Mouse (Mus musculus): ENCODE measurements around the gene Kif2c. TPM values are rescaled to one million over a fixed set of nuclear protein-coding genes. Genes with fewer than 3 reads are reported as not detected.
A peak's percentile ranks its signal among the peaks of the same experiment; 100 is the strongest.

The Kif2c gene
- 97.4 and 101 TPM in 2 replicates for polyA plus RNA-seq (2016; fragmentation: Nextera tagmentation; extraction: Ambion mirVana)

DNA sequence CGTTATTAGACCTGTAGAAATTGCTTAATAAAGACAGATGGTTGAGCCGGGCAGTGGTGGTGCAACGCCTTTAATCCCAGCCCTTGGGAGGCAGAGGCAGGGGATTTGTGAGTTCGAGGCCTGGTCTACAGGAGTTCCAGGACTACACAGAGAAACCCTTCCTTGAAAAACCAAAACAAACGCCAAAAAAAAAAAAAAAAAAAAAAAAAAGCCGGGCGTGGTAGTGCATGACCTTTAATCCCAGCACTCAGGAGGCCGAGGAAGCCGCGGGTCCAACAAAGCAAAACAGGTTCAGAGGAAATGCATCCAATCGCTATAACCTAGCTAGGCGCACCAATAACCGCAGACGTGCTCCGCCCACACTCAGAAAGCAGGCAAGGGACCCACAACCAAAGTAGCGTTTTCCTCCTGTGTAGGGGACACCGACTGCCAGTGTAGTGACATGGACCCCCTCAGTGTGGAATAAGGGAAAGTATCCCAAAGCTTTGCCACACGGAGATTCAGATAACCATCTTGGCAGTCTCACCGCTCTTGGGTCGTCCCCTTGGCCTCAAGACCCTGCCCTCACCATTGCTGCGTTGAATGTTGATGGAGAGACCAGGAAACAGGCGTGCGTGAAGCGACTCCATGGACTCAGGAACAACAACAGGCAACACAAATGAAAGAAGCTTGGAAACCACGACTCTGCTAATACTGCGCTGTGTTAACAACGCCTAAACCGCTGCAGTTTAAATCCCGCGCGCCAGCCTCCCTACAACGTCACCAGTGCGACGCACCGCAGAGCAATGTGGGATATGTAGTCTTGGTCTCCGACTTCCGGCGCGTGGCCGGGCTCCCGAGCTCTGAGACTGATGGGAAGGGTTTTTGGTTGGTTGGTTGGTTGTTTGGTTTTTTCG, at the start of gene Kif2c:
Gene Kif2c, minus strand, starts transcription at position 777 of the 896 bp plus-strand sequence.
- H3K27me3 ChIP-seq: 0 out of 2 replicates have a peak, but pooled peaks cover 10% of the 10 kb centered on the region
- H3K4me3 ChIP-seq (replicated peaks): peak within 1 kb of the TSS; percentile 72
- WGBS: 1% methylated on average over 42 of the region's 42 CpGs
- H3K9me3 ChIP-seq: no peaks in the 10 kb centered on the region
- peak within 1 kb of the TSS; percentile 56 for H3K4me2 ChIP-seq
- peak within 1 kb of the TSS; percentile 71 for H3K9ac ChIP-seq
- H3K36me3 ChIP-seq (replicated peaks): peaks cover 29% of the 10 kb centered on the region
- peaks cover 13% of the 10 kb centered on the region for H3K4me1 ChIP-seq
- H3K27ac ChIP-seq: peak within 1 kb of the TSS; percentile 75
- peak; percentile 97 for ATAC-seq (ENCODE audit: low FRiP score)

DNA sequence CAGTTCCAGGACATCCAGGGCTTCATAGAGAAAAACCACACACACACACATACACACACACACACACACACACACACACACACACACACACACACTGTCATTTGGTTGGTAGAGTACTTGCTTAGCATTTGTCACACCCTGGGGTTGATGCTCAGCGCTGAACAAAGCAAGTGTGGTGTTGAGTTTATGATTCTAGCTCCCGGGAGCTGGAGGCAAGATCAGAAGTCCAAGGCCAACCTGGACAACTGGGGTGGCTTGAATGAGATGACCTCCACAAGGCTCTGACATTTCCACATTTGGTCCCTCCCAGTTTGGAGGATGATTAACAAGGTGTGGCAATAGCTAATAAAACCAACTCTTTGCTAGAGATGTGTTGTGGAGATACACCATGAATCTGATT, 48.8 kb upstream of the Kif2c start:
- no peak overlapping the region for H3K27ac ChIP-seq
- H3K4me3 ChIP-seq (replicated peaks): no peak overlapping the region
- ATAC-seq (ENCODE audit: low FRiP score): no peak
- WGBS: 87% methylated on average over 2 of the region's 2 CpGs
- H3K9ac ChIP-seq: no peak overlapping the region
- no peak overlapping the region for H3K4me2 ChIP-seq
- no peaks in the 10 kb centered on the region for H3K4me1 ChIP-seq
- H3K36me3 ChIP-seq (replicated peaks): no peaks in the 10 kb centered on the region
- H3K27me3 ChIP-seq: 0 out of 2 replicates have a peak, but pooled peaks cover 6% of the 10 kb centered on the region
- H3K9me3 ChIP-seq: no peaks in the 10 kb centered on the region

DNA sequence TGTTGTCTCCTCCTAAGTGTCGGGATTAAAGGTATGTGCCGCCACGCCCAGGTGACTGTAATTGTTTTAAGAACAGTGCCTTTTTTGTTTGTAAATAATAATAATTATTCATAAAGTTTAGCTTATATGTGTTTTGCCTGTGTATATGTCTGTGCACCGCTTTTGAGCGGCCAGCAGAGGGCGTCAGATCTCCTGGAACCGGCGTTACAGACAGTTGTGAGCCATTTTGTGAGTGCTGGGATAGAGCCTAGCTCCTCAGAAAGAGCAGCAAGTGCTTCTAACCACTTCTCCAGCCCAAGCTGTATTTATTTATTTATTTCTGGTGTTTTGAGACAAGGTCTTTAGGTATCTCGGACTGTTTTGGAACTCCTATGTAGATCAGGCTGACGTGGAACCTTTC, 47.9 kb upstream of the Kif2c start:
- 45% methylated on average over 10 of the region's 10 CpGs for WGBS
- Histone ChIP-seq H3K36me3 (replicated peaks) (no peaks in the 10 kb centered on the region), H3K4me2 (no peak overlapping the region), H3K4me1 (no peaks in the 10 kb centered on the region), H3K4me3 (replicated peaks) (no peak overlapping the region), H3K27ac (no peak overlapping the region), H3K27me3 (0 out of 2 replicates have a peak, but pooled peaks cover 6% of the 10 kb centered on the region), H3K9ac (no peak overlapping the region), H3K9me3 (no peaks in the 10 kb centered on the region)
- no peak for ATAC-seq (ENCODE audit: low FRiP score)

DNA sequence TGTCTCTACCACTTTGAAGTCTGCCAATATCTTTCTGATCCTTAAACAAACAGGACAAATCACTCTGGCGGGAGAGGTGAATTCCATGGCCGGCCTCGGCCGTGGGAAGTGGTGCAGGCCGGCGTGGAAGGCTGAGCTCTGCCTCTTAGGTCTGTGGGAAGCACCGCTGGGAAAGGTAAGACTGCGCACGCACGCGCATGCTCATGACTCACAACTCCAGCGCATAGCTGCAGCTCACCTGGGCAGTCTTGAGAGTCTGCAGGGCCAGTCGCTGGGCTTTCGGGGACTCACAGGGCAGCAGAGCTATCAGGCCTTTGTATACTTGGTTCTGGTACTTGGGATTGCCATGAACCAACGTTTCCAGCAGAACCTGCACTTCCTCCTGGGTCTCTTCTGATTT, 47.2 kb upstream of the Kif2c start:
- no peak overlapping the region for H3K27ac ChIP-seq
- H3K36me3 ChIP-seq (replicated peaks): no peaks in the 10 kb centered on the region
- no peak for ATAC-seq (ENCODE audit: low FRiP score)
- H3K27me3 ChIP-seq: 0 out of 2 replicates have a peak, but pooled peaks cover 6% of the 10 kb centered on the region
- H3K4me3 ChIP-seq (replicated peaks): no peak overlapping the region
- WGBS: 77% methylated on average over 15 of the region's 15 CpGs
- H3K9ac ChIP-seq: no peak overlapping the region
- H3K9me3 ChIP-seq: no peaks in the 10 kb centered on the region
- no peak overlapping the region for H3K4me2 ChIP-seq
- H3K4me1 ChIP-seq: no peaks in the 10 kb centered on the region

DNA sequence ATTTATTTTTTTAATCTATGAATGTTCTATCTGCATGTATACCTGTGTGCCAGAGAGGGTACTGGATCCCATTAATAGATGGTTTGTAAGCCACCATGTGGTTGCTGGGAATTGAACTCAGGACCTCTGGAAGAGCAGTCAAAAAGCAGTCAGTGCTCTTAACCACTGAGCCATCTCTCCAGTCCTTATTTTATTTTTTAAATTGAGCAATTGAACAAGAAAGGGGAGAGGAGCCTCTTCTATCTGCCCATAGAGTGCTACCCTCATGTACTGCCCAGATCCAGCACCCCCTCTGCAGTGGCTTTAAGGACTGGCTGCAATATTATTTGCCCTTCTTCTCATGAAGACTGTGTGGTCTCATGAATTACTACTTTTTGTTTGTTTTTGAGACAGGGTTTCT, 42.8 kb upstream of the Kif2c start:
- Histone ChIP-seq H3K9ac (no peak overlapping the region), H3K4me3 (replicated peaks) (no peak overlapping the region), H3K27ac (no peak overlapping the region), H3K4me2 (no peak overlapping the region), H3K4me1 (no peaks in the 10 kb centered on the region), H3K27me3 (0 out of 2 replicates have a peak, but pooled peaks cover 8% of the 10 kb centered on the region), H3K36me3 (replicated peaks) (no peaks in the 10 kb centered on the region), H3K9me3 (no peaks in the 10 kb centered on the region)
- ATAC-seq (ENCODE audit: low FRiP score): no peak

DNA sequence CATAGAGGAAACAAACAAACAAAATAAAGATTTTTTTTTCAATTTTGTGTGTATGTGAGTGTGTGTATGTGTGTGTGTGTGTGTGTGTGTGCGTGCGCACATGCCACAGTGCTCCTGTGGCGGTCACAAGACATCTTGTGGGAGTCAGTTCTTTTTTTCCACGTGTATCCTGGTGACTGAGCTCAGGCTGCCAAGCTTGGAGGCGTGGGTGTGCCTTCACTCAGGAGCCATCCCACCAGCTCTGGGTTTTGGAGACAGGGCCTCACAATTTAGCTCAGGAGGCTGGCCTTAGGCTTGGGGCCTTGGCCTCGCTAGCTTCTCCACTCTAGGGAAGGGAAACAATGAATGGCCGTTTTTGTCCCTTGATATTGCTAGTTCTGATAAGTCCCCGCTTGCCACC, 41.7 kb upstream of the Kif2c start:
- Histone ChIP-seq H3K4me1 (no peaks in the 10 kb centered on the region), H3K4me2 (no peak overlapping the region), H3K36me3 (replicated peaks) (no peaks in the 10 kb centered on the region), H3K9ac (no peak overlapping the region), H3K4me3 (replicated peaks) (no peak overlapping the region), H3K27ac (no peak overlapping the region), H3K9me3 (no peaks in the 10 kb centered on the region), H3K27me3 (0 out of 2 replicates have a peak, but pooled peaks cover 2% of the 10 kb centered on the region)
- ATAC-seq (ENCODE audit: low FRiP score): no peak
- 79% methylated on average over 8 of the region's 8 CpGs for WGBS

DNA sequence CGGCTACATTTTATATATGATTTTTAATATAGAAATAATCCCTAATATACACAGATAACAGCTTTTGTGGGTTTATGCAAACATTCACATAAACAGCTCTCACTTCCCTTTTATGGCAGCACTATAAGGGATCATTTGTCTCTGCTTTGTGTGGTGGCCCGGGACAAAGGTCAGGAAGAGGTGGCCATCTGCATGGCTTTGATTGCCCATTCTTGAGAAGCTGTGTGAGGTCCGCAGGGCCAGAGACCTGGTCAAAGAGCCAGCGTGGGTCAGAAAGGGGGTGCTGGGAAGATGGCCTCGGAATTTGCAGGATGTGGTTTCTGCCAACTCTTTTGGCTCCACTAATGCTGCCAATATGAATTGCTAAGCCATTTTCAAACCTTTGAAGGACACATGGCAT, 40.6 kb upstream of the Kif2c start:
- H3K27ac ChIP-seq: no peak overlapping the region
- 65% methylated on average over 5 of the region's 5 CpGs for WGBS

DNA sequence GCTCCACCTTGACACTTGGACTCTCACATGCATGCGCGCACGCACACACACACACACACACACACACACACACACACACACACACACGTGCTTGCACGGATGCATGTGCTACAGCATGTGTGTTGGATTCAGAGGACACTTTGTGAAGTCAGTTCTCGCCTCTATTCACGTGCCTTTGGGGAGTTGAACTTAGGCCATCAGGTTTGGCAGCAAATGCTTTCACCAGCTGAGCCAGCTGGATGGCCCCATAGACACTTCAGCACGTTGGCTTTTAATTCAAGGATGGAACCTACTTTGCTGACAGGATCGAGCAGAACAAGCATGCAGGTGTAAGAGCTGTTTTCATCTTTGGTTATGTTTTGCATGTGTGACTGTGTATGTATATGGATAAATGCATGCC, 39.4 kb upstream of the Kif2c start:
- 87% methylated on average over 9 of the region's 9 CpGs for WGBS

More for the DNA sequence above, 40.6 kb upstream of the Kif2c start:
- H3K27me3 ChIP-seq: 0 out of 2 replicates have a peak, but pooled peaks cover 2% of the 10 kb centered on the region
- H3K4me3 ChIP-seq (replicated peaks): no peak overlapping the region
- no peaks in the 10 kb centered on the region for H3K9me3 ChIP-seq
- no peak overlapping the region for H3K9ac ChIP-seq
- no peak for ATAC-seq (ENCODE audit: low FRiP score)
- H3K4me1 ChIP-seq: no peaks in the 10 kb centered on the region
- no peak overlapping the region for H3K4me2 ChIP-seq
- H3K36me3 ChIP-seq (replicated peaks): no peaks in the 10 kb centered on the region

DNA sequence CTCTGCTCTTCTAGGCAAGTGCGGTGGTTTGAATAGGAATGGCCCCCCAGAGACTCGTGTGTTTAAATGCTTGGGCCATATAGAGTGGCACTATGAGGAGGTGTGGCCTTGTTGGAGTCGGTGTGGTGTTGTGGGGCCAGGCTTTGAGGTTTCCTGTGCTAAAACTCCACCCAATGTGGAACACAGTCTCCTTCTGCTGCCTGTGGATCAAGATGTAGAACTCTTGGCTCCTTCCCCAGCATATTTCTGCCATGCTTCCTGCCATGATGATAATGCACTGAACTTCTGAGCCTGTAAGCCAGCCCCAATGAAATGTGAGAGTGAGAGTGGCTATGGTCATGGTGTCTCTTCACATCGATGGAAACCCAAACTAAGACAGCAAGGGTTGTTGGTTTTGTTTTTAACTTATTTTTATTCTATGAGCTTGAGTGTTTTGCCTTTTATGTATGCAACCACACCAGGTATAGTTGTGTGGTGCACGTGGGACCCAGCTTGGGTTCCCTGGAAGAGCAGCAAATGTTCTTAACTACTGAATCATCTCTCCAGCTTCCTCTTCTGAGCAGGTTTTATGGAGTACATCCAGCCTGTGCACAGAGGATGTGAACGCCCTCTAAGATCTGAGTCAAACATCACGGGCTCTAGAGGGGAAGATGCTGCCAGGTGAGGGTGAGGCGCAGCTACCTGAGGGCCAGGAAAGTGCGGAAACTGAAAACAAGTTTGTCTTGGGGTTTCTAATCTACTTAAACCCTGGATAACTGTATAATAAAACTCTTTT, 38.5 kb upstream of the Kif2c start:
- ATAC-seq (ENCODE audit: low FRiP score): no peak
- H3K4me2 ChIP-seq: no peak overlapping the region
- no peaks in the 10 kb centered on the region for H3K4me1 ChIP-seq
- WGBS: 84% methylated on average over 9 of the region's 9 CpGs
- H3K27ac ChIP-seq: no peak overlapping the region
- H3K27me3 ChIP-seq: 0 out of 2 replicates have a peak, but pooled peaks cover 11% of the 10 kb centered on the region
- no peaks in the 10 kb centered on the region for H3K36me3 ChIP-seq (replicated peaks)
- no peak overlapping the region for H3K4me3 ChIP-seq (replicated peaks)
- no peak overlapping the region for H3K9ac ChIP-seq
- no peaks in the 10 kb centered on the region for H3K9me3 ChIP-seq

More for the DNA sequence above, 39.4 kb upstream of the Kif2c start:
- no peak overlapping the region for H3K4me2 ChIP-seq
- 0 out of 2 replicates have a peak, but pooled peaks cover 9% of the 10 kb centered on the region for H3K27me3 ChIP-seq
- H3K27ac ChIP-seq: no peak overlapping the region
- no peak overlapping the region for H3K9ac ChIP-seq
- H3K4me1 ChIP-seq: no peaks in the 10 kb centered on the region
- no peak overlapping the region for H3K4me3 ChIP-seq (replicated peaks)
- no peak for ATAC-seq (ENCODE audit: low FRiP score)
- no peaks in the 10 kb centered on the region for H3K9me3 ChIP-seq
- no peaks in the 10 kb centered on the region for H3K36me3 ChIP-seq (replicated peaks)

DNA sequence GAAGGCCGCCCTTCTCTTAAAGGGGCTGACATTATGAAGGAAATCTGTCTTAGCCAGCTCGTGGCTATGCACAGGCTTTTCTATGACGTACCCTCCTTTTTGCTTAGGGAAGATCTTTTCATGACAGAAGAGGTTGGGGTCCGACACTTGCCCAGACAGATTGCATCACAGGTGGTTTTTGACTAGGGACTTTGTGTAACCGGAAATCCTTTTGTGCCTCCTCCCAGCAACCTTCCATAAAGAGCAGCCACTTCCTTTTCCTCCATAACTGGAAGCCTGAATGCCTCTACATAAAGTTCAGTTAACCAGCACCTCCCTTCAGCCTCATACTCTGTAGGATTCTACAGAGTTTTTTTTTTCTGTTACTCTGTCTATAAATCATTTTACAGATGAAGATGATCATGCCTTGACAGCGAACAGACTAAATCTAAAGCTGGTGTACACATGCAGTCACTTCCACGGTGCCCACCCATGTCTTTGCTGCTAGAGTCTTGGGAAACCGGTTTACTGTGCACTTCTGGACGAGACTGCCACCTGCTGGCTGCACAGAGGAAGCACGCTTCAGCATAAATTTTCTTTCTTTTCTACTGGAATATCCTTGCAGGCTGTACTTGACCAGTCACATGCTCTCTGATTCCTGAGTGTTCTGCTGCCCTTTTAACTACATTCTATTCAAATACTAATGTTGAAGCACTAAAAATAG, 36.2 kb upstream of the Kif2c start:
- Histone ChIP-seq H3K36me3 (replicated peaks) (no peaks in the 10 kb centered on the region), H3K9me3 (no peaks in the 10 kb centered on the region), H3K27me3 (peaks cover 16% of the 10 kb centered on the region; the same call in 1 of the 2 replicates), H3K4me1 (no peaks in the 10 kb centered on the region), H3K9ac (no peak overlapping the region), H3K27ac (no peak overlapping the region), H3K4me2 (no peak overlapping the region), H3K4me3 (replicated peaks) (no peak overlapping the region)
- 0 out of 2 replicates have a peak, but pooled peaks have one; percentile 41 for ATAC-seq (ENCODE audit: low FRiP score)
- WGBS: 39% methylated on average over 10 of the region's 10 CpGs

DNA sequence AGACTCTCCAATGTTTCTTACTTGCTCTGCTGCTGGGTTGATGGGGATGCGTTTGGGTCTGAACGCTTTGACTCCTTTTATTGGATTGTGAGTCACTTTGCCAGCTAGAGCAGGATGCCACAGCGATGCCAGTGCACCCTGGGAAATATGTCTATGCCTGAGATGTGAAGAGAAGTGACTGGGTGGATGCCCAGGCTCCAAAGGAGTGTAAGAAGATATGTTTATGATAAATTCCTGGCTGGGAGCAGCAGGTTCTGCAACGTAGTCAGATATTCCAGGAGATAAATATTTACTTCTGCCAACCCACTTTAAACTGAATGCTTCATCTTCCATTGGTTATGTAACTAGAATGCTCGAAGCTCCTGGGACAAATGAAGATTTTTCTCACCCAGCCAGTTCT, 34.6 kb upstream of the Kif2c start:
- no peak overlapping the region for H3K9ac ChIP-seq
- H3K4me1 ChIP-seq: no peaks in the 10 kb centered on the region
- no peaks in the 10 kb centered on the region for H3K36me3 ChIP-seq (replicated peaks)
- no peak overlapping the region for H3K4me2 ChIP-seq
- 81% methylated on average over 5 of the region's 5 CpGs for WGBS
- no peak overlapping the region for H3K4me3 ChIP-seq (replicated peaks)
- no peak for ATAC-seq (ENCODE audit: low FRiP score)
- no peak overlapping the region for H3K27ac ChIP-seq
- peaks cover 17% of the 10 kb centered on the region; the same call in 1 of the 2 replicates for H3K27me3 ChIP-seq
- no peaks in the 10 kb centered on the region for H3K9me3 ChIP-seq

DNA sequence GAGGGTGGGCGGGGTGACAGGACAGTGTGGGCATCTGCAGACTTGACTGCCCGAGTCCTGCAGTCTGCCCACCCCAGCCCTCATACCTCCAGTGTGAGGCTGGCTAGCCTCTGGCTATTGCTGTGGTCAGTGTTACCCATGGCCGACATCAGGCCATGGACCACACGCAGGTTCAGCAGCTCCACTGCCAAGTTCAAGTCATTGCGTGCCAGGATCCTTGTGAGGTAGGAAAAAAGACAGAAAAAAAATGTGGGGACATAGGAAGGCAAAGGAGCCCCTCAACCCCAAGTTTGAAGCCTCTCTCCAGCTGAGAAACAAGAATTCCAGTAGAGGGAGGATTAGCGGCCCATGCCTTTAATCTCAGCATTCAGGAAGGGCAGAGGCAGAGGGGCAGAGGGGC, 31.8 kb upstream of the Kif2c start:
- Histone ChIP-seq H3K9ac (no peak overlapping the region), H3K4me1 (0 out of 2 replicates have a peak, but pooled peaks cover 3% of the 10 kb centered on the region), H3K36me3 (replicated peaks) (no peaks in the 10 kb centered on the region), H3K4me3 (replicated peaks) (no peak overlapping the region), H3K27ac (no peak overlapping the region), H3K27me3 (peaks cover 15% of the 10 kb centered on the region; the same call in 1 of the 2 replicates), H3K9me3 (no peaks in the 10 kb centered on the region), H3K4me2 (no peak overlapping the region)
- ATAC-seq (ENCODE audit: low FRiP score): no peak
- WGBS: 84% methylated on average over 6 of the region's 6 CpGs

Data from forebrain, embryonic 12.5 days (tissue).